Mouse (Mus musculus) layer of hippocampus, postnatal 25 days (tissue): ENCODE measurements around the gene Olfr957. TPM values are rescaled to one million over a fixed set of nuclear protein-coding genes. Genes with fewer than 3 reads are reported as not detected.
A peak's percentile ranks its signal among the peaks of the same experiment; 100 is the strongest.

ENCODE experiments used
- DNase-seq, 2 experiments: peaks; one replicate each; pipeline ENCODE4 v3.0.0; 2022; ENCODE audit warnings: mixed read lengths in 2 of 2, low spot score in 1 of 2; ENCODE audit errors: extremely low spot score in 1 of 2
- total RNA-seq, 2 experiments: library from RNA; stranded (reverse); gene quantifications; 2 replicates each; pipeline ENCODE4 v1.2.3; 2021

Gene Olfr957
- not detected for total RNA-seq

DNA sequence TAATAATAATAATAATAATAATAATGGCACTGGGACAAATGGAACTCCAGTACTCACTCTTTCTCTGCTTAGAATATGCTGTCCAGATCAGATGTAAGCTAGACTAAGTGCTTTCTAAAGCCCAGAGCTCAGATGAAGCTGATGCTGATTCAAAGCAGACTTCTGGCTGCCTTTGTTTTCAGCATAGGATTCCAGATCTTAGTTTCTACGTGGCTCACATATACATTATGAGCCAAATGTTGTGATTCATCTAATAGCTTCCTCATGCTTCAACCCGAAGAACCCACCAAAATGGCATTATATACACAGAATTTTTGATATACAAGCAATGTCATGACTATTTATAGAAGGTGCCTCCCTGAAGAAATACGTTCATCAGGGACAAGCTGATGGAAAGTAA, at the start of gene Olfr957:
Gene Olfr957 (minus strand): TSS at position 279 of the 400 bp plus-strand sequence.
- no peak for DNase-seq

- no peak for DNase-seq
Observed at GRCm38 (mm10) chr9:39558349-39558647, 42.7 kb upstream of the Olfr957 start.

DNA sequence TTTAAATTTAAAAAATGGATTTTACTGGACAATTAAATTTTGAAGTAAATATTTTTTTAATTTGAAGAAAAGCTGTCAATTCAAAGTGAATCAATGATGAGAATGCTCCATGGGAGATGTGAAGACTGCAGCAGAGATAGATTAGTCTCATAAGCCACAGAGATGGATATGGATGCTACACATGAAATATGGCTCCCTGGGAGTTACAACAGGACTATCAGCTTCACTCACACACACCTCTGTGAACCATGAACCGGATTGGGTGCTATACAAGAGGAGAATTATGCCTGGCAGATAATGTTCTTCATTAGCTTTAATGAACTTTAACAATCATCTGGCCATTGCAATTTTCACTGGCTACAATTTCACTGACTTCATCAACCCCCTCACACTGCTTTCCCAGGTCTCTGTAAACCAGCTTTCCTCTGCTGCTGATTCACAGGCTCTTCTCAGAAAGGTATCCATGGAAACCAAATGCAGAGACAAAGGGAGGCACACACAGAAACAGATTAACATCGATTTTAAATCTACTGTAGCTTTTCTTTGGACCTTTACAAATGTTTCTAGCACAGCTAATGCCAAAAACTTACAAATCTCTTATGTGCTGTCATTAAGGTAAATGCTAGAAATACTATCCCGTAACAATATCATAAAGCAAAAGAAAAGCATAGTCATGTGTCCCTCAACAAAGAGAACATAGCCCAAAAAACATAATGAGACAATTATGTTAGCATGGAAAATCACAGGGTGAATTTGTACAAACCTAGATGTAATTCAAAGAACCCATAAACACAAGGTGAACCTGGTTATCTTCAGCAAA, 42.1 kb upstream of the Olfr957 start:
- DNase-seq, result no peak

DNA sequence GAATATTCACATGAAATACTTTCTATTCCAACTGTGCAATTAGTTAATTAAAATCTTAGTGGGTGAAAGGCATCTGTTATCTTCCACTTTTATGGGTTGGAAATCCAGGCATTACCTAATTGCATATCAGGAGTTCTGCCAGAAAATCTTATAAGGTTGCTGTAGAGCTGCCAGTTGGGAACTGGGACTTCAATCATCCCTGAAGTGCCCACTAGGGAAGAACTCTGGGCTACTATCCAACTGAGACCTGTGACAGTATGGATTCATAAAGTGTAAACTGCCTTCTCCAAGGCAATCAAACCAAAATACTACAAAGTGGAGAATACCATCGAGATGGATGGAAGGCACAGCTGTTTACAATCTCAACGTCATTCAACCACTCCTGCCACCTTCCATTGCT, 38.3 kb upstream of the Olfr957 start, which contains the start of gene Olfr958:
Gene Olfr958 (minus strand): TSS at position 109 of the 400 bp plus-strand sequence.
- no peak for DNase-seq

DNA sequence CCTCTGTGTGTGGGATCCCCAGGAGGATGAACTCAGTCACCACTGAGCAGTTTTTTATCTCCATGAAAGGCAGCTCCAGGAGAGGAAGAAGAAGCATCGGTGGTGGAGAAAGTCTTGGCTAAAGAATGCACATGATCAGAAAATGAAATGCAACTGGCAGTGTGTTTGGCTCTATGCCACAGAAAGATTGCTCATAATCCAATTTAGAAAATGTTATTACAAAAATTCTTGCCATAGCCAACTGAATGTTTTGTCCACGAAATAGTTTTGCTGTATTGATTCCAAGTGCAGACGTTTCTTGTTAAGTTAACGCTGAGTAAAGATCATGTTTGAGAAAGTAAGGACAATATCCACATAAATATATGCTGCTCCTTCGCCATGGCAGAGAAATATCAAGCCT, 35.2 kb upstream of the Olfr957 start:
- DNase-seq, result no peak

DNA sequence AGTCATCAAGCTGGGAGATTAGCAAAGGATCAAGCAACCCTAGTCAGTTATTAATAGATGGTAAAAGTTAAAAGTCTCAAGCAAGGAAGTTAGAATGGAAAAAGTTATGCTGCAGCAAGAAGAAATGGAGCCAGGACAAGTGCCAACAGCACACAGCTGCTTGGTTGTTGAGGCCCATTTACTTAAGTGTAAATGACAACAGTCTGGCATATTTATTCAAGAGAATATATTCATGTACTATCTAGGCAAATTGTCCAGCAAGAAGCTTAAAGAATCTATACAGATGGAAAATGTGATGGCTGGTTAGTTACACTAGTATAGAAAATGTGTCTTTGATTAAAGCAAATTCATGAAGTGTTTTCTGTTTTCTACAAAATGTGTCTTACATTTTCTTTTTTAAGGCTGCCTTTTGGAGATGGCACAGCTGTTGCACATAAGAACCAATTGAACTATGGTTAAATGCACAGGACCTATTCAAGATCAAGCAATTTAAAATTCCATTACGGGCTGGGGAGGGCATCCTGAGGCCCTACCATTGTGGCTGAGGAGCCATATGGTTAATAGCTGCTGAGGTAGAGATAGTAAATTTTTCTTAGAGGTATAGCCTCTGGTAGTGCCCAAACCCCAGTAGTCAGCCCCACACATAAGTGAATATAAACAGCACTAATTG, 8.1 kb upstream of the Olfr957 start:
- DNase-seq, result no peak

- no peak for DNase-seq
Observed at GRCm38 (mm10) chr9:39518595-39518994, 3.0 kb upstream of the Olfr957 start.

GRCm38 (mm10) chr9:39509412-39509811, 6.2 kb downstream of the Olfr957 start:
- no peak for DNase-seq

- peak; percentile 22 to 82 for DNase-seq
Observed at GRCm38 (mm10) chr9:39508998-39509397, 6.6 kb downstream of the Olfr957 start.

GRCm38 (mm10) chr9:39493895-39494294, 21.7 kb downstream of the Olfr957 start, which contains the start of gene Olfr44:
Olfr44 (minus strand) TSS chr9:39493995.
- no peak for DNase-seq

- no peak for DNase-seq
Observed at GRCm38 (mm10) chr9:39471844-39472243, 43.8 kb downstream of the Olfr957 start, which contains the start of gene Olfr955. Olfr955 (minus strand) TSS chr9:39471944.

Other genes with a start within 250 kb of the Olfr957 start
- not detected for gene Olfr945, start 239.0 kb downstream of the Olfr957 start, total RNA-seq
- not detected for gene Olfr948, start 189.8 kb downstream of the Olfr957 start, total RNA-seq
- not detected for gene Olfr951, start 128.4 kb downstream of the Olfr957 start, total RNA-seq
- not detected for gene Olfr952, start 88.7 kb downstream of the Olfr957 start, total RNA-seq
- gene Olfr954, start 59.1 kb downstream of the Olfr957 start, total RNA-seq, result not detected
- not detected for gene Olfr955, start 43.9 kb downstream of the Olfr957 start, total RNA-seq
- not detected for gene Olfr44, start 21.8 kb downstream of the Olfr957 start, total RNA-seq
- gene Olfr958, start 38.2 kb upstream of the Olfr957 start, total RNA-seq, result not detected
- gene Olfr959, start 59.8 kb upstream of the Olfr957 start, total RNA-seq, result not detected
- gene AW551984, start 88.6 kb upstream of the Olfr957 start, total RNA-seq, result 1 to 10 TPM; 3.6 to 6.4 TPM
- not detected for gene Olfr148, start 94.8 kb upstream of the Olfr957 start, total RNA-seq
- not detected for gene Olfr960, start 105.6 kb upstream of the Olfr957 start, total RNA-seq
- not detected for gene Olfr961, start 129.3 kb upstream of the Olfr957 start, total RNA-seq
- gene Olfr963, start 151.4 kb upstream of the Olfr957 start, total RNA-seq, result not detected
- not detected for gene Olfr149, start 191.3 kb upstream of the Olfr957 start, total RNA-seq
- gene Olfr965, start 195.5 kb upstream of the Olfr957 start, total RNA-seq, result not detected
- not detected for gene Olfr150, start 215.2 kb upstream of the Olfr957 start, total RNA-seq
- not detected for gene Olfr967, start 230.4 kb upstream of the Olfr957 start, total RNA-seq